Mouse (Mus musculus): Measurements from ENCODE around the gene Dapk3.

- TF ChIP-seq POLR2A (IDR thresholded peaks at IDR 0.05; ENCODE audit: insufficient read depth, low read length), result no peak
- no peak for TF ChIP-seq EP300 (IDR thresholded peaks at IDR 0.05; ENCODE audit: insufficient read depth, low read depth, low read length)
- TF ChIP-seq CTCF (IDR thresholded peaks at IDR 0.05; ENCODE audit: low read depth, low read length), result peak; percentile 17
These were observed 15.4 kb downstream of the Dapk3 start for GRCm38 (mm10) chr10:81198230-81198629.

All from ES-Bruce4 (cell line).